Mouse (Mus musculus) neutrophil, adult 83 days (primary cell): ENCODE measurements around the gene Nup205. TPM values are rescaled to one million over a fixed set of nuclear protein-coding genes. Genes with fewer than 3 reads are reported as not detected.

Source experiments
- total RNA-seq, 2 experiments: library from RNA; stranded (reverse); gene quantifications; one replicate each; pipeline ENCODE4 v1.2.4; 2023

The Nup205 gene
- 10 to 100 TPM; 38.4 to 45.4 TPM for total RNA-seq

DNA sequence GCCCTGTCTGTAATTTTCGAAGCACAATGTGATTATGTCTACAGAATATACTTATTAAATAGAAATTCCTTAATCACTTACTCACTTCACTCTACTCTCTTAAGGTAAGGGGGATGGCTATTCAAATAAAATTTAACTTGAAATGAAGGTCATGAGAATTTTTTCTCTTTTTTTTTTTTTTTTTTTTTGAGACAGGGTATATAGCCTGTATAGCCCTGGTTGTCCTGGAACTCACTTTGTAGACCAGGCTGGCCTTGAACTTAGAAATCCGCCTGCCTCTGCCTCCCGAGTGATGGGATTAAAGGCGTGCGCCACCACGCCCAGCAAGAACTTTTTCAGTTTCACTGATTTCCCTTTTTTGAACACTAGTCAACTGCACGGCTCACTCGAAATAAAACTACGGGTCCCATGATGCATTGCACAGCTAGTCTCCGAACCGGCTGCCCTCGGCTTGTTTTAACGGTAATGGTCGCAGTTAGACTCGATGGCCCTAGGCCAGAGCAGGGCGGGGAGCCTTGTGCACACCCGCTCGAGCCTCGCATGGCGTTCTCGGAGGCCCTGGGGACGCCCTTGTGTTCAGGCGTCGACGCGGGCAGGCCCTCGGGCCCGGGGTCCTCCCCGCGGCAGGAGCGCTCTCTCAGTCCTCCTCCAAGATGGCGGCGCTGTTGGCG is at the start of gene Nup205:
TSS of gene Nup205 (plus strand) at position 443 of the 671 bp plus-strand sequence.

GRCm38 (mm10) chr6:35133579-35134488 is 43.4 kb upstream of the Nup205 start, which contains the start of gene Cnot4:
Cnot4 (minus strand) TSS chr6:35133724.

Other genes starting within 250 kb of the Nup205 start
- under 1 TPM in 1 of 2 experiments, not detected in 1; 0.33 TPM for gene Slc23a4, start 189.0 kb upstream of the Nup205 start, total RNA-seq
- 10 to 100 TPM; 22.7 to 26.2 TPM for gene Cnot4, start 43.7 kb upstream of the Nup205 start, total RNA-seq
- gene Slc13a4, start 130.7 kb downstream of the Nup205 start, total RNA-seq = not detected
- gene Fam180a, start 148.7 kb downstream of the Nup205 start, total RNA-seq = not detected